Mouse (Mus musculus): Measurements from ENCODE around the gene Slc30a7.
"Not testable (repeated sequence)": the region's sequence is repeated elsewhere in the genome, so short reads cannot be mapped to it uniquely, and the experiment has no call there.

The Slc30a7 gene

DNA sequence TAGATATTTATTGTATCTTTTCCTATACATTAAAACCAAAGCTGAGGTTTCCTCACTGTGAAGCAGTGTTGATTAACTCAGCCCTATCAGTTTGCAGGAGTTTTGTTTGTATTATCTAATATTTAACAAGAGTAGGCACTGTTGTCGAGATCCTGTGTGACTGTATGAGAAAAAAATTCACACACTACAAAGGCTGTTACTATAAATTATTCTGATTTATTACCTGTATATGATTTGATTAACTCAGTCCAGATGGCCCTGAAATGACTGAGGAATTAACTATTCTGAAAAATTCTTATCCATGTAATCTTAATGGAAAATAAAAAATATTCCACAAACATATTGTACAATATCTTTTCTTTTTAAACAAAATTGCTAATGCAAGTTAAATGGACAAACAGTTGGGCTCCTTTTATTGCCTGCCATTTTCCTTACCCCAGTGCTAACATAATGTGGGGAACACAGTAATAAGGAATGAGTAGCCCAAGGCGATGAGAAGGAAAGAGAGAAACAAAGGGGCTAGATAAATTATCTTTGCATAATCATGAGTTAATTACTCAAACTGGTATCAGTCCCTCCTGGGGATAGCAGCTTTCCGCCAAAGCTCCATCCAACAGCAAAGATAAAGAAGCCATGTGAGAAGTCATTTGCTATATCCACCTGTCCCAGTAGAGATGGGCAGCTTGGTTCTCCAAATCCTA, 57.8 kb downstream of the Slc30a7 start:
- in situ Hi-C loops (cut with MseI, MboI): no loop called here

DNA sequence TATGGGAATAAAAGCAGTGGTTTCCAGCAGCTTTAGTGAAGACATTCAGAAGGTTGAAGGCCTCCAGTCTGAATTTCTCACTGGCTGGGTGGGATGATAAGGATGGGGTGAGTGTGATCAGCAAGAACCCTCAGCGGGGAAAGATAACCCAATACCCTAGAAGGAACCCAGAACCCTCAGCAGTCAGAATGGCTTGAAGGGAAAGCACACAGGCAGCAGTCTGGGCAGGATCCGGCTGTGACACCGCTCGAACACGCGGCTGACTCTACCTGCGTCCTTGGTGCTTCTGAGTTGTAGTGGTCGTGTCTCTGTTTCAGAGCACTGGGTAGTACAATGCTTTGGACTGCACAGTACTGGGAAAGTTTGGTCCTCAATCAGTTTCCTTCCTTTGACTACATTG, 60.9 kb downstream of the Slc30a7 start:
- in situ Hi-C loops (cut with MseI, MboI): no loop called here

DNA sequence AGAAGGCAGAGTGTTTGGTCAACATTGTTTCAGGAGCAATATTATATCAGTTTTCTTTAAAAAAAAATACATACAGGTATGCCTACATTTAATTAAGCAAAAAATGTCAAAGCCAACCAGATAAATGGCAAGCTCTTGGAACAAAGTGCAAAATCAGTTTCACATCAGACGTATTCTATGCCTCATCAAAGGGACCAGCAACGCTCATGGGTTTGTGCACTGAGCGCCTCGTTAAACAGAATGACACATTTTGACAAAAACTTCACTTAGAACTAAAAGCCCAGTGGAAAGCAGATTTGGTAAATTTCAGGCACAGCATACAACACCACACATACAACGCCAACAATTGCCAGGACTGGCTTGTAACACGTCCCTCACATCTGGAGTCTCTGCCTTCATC, 62.8 kb downstream of the Slc30a7 start:
- in situ Hi-C loops (cut with MseI, MboI): no loop called here

DNA sequence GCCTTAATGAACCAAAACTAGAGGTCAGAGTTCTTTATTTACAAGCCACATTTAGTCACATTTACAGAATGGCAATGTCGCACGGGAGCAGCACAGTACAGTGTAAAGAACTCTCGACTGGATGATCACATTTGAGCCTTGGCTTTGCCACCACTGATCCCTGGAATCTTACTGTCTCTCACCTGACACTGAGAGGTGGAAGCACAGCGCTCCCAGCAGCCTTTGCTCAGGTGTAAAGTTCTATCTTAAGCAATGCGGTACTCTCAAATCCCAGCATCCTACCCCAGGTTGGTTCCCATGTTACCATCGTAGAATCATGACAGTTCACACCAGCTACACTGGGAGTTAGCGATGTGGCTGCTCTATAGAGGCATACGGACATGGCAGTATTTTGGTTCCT, 65.7 kb downstream of the Slc30a7 start:
- in situ Hi-C loops (cut with MseI, MboI): no loop called here

- in situ Hi-C loops (cut with MseI, MboI): no loop called here
Observed at GRCm38 (mm10) chr3:115940510-115940909, 66.7 kb downstream of the Slc30a7 start.

DNA sequence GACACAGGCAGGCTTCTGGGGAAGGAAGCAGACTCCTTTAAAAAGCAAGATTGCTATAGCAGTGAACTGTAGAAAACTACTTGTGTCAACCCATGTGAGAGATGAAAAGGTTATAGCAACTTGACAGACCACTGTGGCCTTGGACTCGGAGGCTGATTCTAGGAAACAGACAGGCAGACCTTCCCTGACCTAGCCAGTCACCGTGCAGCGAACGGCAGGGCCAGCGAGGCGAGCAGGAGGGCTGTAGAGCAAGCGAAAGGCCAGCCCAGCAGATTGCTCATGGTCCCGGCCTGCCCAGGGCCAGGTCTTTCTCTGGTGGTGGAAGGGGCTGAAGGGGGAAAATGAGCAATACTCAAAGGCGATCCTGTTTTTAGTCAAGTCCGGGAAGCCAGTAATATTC, 69.4 kb downstream of the Slc30a7 start:
- in situ Hi-C loops (cut with MseI, MboI): no loop called here

- in situ Hi-C loops (cut with MseI, MboI): no loop called here
Observed at GRCm38 (mm10) chr3:115936734-115937599, 70.2 kb downstream of the Slc30a7 start.

GRCm38 (mm10) chr3:115933293-115934186, 73.7 kb downstream of the Slc30a7 start:
- in situ Hi-C loops (cut with MseI, MboI): no loop called here

DNA sequence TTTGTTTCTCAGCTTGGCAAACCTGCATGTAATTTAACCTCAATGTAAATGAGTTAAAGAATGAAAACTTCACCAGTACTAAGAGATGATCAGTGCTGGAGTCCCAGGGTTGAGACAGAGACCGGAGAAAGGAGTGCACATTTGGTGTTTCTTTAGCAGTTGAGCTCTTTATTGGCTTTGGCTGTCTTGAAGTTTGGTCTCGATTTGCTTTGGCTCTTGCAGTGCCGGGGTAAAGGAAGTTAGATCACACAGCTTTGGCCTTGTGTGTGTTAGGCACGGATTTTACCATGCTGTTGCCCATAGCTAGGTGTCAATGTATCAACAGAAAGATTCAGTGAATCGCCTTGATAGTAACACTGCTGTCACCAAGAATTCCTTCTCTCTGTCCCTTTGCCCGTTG, 75.5 kb downstream of the Slc30a7 start:
- in situ Hi-C loops (cut with MseI, MboI): no loop called here

- in situ Hi-C loops (cut with MseI, MboI): no loop called here
Observed at GRCm38 (mm10) chr3:115926531-115926930, 80.7 kb downstream of the Slc30a7 start.

DNA sequence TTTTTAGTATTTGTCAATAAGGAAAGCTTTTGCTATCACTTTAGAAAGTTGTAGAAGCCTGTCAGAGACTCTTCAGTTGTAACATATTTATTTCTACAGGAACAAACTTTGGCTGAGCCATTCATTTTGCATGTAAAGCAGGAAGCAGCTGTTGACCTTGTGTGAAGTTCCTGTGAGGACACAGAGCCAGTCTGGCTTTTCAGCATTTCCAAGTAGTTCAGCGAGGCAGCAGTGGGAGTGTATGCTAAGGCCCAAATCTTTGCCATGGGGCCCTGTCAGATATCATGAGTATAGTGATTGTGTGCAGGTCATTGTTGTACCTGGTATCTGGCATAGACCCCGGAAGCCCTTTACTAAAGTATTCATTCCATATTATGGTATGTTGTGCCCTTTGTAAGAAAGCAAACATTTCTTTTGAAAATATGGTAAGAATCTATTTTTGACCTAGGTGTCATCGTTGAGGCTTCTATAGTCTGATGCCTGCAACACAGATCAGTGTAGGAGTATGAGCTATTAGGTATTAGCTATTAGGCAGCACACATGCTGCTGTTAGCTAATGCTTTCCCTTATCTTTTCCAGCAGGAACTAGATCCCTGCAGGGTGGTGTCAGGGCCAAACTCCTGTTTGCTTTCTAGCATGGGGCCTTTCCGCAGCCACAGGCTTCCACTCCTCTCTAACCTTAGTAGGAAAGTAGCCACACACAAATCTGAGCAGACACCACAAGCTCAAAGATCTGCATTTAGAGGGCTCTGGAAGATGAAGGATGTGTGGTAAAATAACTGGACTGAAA, 82.6 kb downstream of the Slc30a7 start:
- in situ Hi-C loops (cut with MseI, MboI): no loop called here

DNA sequence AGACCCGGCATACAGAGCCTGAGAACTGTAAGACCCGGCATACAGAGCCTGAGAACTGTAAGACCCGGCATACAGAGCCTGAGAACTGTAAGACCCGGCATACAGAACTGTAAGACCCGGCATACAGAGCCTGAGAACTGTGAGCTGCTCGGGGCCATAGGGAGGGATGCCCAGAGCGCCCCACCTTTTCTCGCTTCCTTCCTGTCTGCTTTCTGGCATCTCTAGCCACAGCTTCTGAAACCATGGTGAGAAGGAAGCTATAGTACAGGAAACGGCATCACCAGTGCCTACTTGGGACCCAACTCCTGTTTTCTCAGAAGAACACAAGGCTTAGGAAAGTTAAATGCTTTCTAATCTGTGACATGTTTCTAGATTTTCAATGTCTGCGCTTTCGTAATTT, 99.8 kb downstream of the Slc30a7 start:
- in situ Hi-C loops (cut with MseI, MboI): not testable (repeated sequence)

DNA sequence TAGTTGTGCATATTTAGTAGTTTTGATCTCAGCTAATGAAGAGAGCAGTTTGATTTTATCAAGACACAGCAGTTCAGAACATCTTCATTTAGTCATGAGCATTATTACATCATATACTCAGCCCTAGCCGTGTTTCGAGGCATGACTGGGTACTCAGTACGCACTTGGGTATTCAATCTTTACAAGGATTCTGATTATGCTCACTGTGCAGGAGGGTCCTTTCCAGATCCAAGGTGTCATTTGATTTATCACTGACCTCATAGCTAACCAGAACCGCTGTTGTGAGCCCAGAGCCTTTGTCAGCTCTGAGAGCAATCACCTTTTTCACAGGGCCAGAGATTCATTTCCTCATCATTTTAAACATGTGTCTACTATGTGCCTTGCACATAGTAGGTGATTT, 101.6 kb downstream of the Slc30a7 start:
- in situ Hi-C loops (cut with MseI, MboI): no loop called here

DNA sequence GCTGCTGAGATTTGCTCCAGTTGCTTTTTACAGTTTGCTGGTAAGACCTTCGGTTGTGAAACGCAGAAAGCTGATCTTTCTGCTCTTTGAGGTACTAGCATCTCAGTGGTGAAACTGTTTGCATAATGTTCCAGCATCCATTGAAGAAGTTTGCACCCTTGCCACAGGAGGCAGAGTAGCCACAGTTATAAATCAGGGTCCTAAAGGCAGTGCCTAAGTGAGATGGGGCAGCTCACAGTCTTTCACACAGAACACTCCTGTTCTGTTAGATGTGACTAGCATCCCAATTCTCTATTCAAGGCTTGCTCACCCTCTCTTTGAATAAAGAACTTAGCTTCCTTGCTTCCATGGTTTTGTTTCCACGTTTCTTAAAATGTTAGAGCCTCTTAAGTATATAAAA, 102.1 kb downstream of the Slc30a7 start:
- in situ Hi-C loops (cut with MseI, MboI): no loop called here

GRCm38 (mm10) chr3:115902301-115902956, 104.8 kb downstream of the Slc30a7 start:
- in situ Hi-C loops (cut with MseI, MboI): no loop called here

GRCm38 (mm10) chr3:115898354-115898948, 108.8 kb downstream of the Slc30a7 start:
- in situ Hi-C loops (cut with MseI, MboI): no loop called here

- in situ Hi-C loops (cut with MseI, MboI): no loop called here
Observed at GRCm38 (mm10) chr3:115893166-115893565, 114.0 kb downstream of the Slc30a7 start.

- in situ Hi-C loops (cut with MseI, MboI): no loop called here
Observed at GRCm38 (mm10) chr3:115892341-115892740, 114.9 kb downstream of the Slc30a7 start.
